Mouse (Mus musculus) C2C12 (cell line): ENCODE data around the gene Arih2.

ENCODE experiments used
- CTCF ChIP-seq: IDR thresholded peaks from one replicate; pipeline ENCODE4 v1.5.1; 2011; ENCODE audit not compliant: control insufficient read depth, insufficient read depth, insufficient read length
- MAX ChIP-seq: IDR thresholded peaks from one replicate; pipeline ENCODE4 v1.6.1; 2011; ENCODE audit warnings: mild to moderate bottlenecking, control low read depth

DNA sequence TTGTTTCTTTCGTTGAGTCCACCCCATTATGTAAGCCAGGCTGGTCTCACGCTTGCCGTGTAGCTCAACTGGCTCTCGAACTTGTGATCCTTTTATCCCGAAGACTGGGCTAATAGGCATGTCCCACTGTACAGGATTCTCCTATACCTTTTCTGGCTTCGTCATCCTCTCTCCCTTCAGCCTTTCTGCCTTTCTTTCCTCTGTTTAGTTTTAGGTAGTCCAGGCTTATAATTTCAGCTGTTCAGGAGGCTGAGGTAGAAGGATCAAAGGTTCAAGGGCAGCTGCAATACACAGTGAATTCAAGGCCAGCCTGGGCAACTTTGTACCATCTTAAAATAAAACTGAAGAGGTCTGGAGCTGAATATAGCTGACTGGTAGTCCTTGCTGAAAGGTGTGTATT lies 38.0 kb upstream of the Arih2 start:
- no peak for TF ChIP-seq CTCF
- TF ChIP-seq MAX: no peak
